Mouse (Mus musculus) hindbrain, postnatal 0 days (tissue): ENCODE measurements at regions not wholly inside any gene's neighbourhood (a gene's known extent, or its start where the extent isn't known, plus 50 kb on each side); places are given as distances from the start of the nearest gene placed in this dataset.

Source experiments
- ATAC-seq: fragments of 200-750 bp; cut with Nextera tagmentation; 2 replicates; pipeline ENCODE4 v1.8.0; 2017; ENCODE audit warnings: mild to moderate bottlenecking, moderate TSS enrichment, moderate library complexity
- DNase-seq: peaks from one replicate; pipeline ENCODE4 v3.0.0-alpha.2; 2015; ENCODE audit warnings: low spot score
- H3K27ac ChIP-seq: fragments of 300-500 bp; sonication (generic); 2 replicates; pipeline ENCODE4 v1.5.1; 2014; ENCODE audit warnings: mild to moderate bottlenecking
- H3K27me3 ChIP-seq: fragments of 300-500 bp; sonication (generic); 2 replicates; pipeline ENCODE4 v1.6.1; 2014; ENCODE audit warnings: low read length, mixed read lengths; ENCODE audit not compliant: insufficient read depth
- H3K36me3 ChIP-seq: fragments of 300-500 bp; sonication (generic); 2 replicates; pipeline ENCODE4 v1.6.1; 2014; ENCODE audit warnings: low read length, mixed read lengths; ENCODE audit not compliant: insufficient read depth
- H3K4me1 ChIP-seq: fragments of 300-500 bp; sonication (generic); 2 replicates; pipeline ENCODE4 v1.6.1; 2014; ENCODE audit warnings: antibody characterized with exemption, low read length, mixed read lengths; ENCODE audit not compliant: insufficient read depth
- H3K4me2 ChIP-seq: fragments of 300-500 bp; sonication (generic); 2 replicates; pipeline ENCODE4 v1.6.1; 2014; ENCODE audit warnings: low read depth, mild to moderate bottlenecking, low read length, moderate library complexity, mixed read lengths
- H3K4me3 ChIP-seq: fragments of 300-500 bp; sonication (generic); 2 replicates; pipeline ENCODE4 v1.5.1; 2014; ENCODE audit warnings: low read length
- H3K9ac ChIP-seq: fragments of 300-500 bp; sonication (generic); replicated peaks from 2 replicates; pipeline ENCODE4 v1.6.1; 2014; ENCODE audit warnings: mild to moderate bottlenecking, low read length, moderate library complexity, mixed read lengths
- H3K9me3 ChIP-seq: fragments of 300-500 bp; sonication (generic); 2 replicates; pipeline ENCODE4 v1.6.1; 2016; ENCODE audit warnings: low read length, mixed read lengths
- CTCF ChIP-seq: IDR thresholded peaks from 2 replicates; pipeline ENCODE4 v1.5.1; 2016; ENCODE audit warnings: antibody characterized with exemption, control low read depth, low read depth
- WGBS: fragments of 180-500 bp; shearing (Covaris S2); extraction: QIAGEN DNeasy Blood & Tissue Kit; methylation state at CpG from one replicate; pipeline ENCODE4 v1.1.7; 2014; 5-methylcytosine and 5-hydroxymethylcytosine counted together

GRCm38 (mm10) chr10:9400911-9401617, 273.9 kb downstream of the Samd5 start:
- Histone ChIP-seq H3K9ac (no peak overlapping the region), H3K4me2 (no peak overlapping the region), H3K36me3 (no peaks in the 10 kb centered on the region), H3K27ac (no peak overlapping the region), H3K9me3 (no peaks in the 10 kb centered on the region), H3K27me3 (no peaks in the 10 kb centered on the region), H3K4me3 (no peak overlapping the region), H3K4me1 (no peaks in the 10 kb centered on the region)
- 70% methylated on average over 15 of the region's 15 CpGs for WGBS
- ATAC-seq (no peak), DNase-seq (peak; percentile 16)
- no peak for TF ChIP-seq CTCF

GRCm38 (mm10) chr10:9377440-9378101, 297.4 kb downstream of the Samd5 start:
- TF ChIP-seq CTCF = no peak
- no peak for ATAC-seq
- Histone ChIP-seq H3K4me1 (peaks cover 4% of the 10 kb centered on the region; the same call in 1 of the 2 replicates), H3K4me2 (no peak overlapping the region), H3K27me3 (no peaks in the 10 kb centered on the region), H3K27ac (no peak overlapping the region), H3K36me3 (no peaks in the 10 kb centered on the region), H3K9ac (no peak overlapping the region), H3K9me3 (no peaks in the 10 kb centered on the region), H3K4me3 (no peak overlapping the region)
- WGBS = 71% methylated on average over 7 of the region's 7 CpGs
- no peak for DNase-seq

GRCm38 (mm10) chr10:9362306-9362865, 312.6 kb downstream of the Samd5 start:
- 75% methylated on average over 1 of the region's 1 CpGs for WGBS
- ATAC-seq (no peak), DNase-seq (no peak)
- Histone ChIP-seq H3K9ac (no peak overlapping the region), H3K36me3 (no peaks in the 10 kb centered on the region), H3K4me2 (no peak overlapping the region), H3K4me1 (no peaks in the 10 kb centered on the region), H3K4me3 (no peak overlapping the region), H3K27me3 (no peaks in the 10 kb centered on the region), H3K27ac (no peak overlapping the region), H3K9me3 (no peaks in the 10 kb centered on the region)
- no peak for TF ChIP-seq CTCF

- Histone ChIP-seq H3K4me3 (no peak overlapping the region), H3K9me3 (no peaks in the 10 kb centered on the region), H3K27ac (no peak overlapping the region), H3K27me3 (no peaks in the 10 kb centered on the region), H3K36me3 (no peaks in the 10 kb centered on the region), H3K9ac (no peak overlapping the region), H3K4me2 (no peak overlapping the region), H3K4me1 (no peaks in the 10 kb centered on the region)
- DNase-seq (no peak), ATAC-seq (no peak)
- WGBS = 37% methylated on average over 8 of the region's 8 CpGs
- no peak for TF ChIP-seq CTCF
Measured at GRCm38 (mm10) chr10:9338207-9338801, 336.7 kb downstream of the Samd5 start.

- peaks cover 5% of the 10 kb centered on the region; the same call in 1 of the 2 replicates for H3K4me1 ChIP-seq
- no peaks in the 10 kb centered on the region for H3K36me3 ChIP-seq
- no peak overlapping the region for H3K27ac ChIP-seq
- no peaks in the 10 kb centered on the region for H3K9me3 ChIP-seq
- ATAC-seq (peak; percentile 53; the same call in 1 of the 2 replicates), DNase-seq (peak; percentile 29)
- no peak overlapping the region for H3K4me3 ChIP-seq
- H3K4me2 ChIP-seq = 0 out of 2 replicates have a peak overlapping the region, but pooled peaks have one; percentile 0
- WGBS = 48% methylated on average over 10 of the region's 10 CpGs
- H3K9ac ChIP-seq = no peak overlapping the region
- no peaks in the 10 kb centered on the region for H3K27me3 ChIP-seq
- no peak for TF ChIP-seq CTCF
Measured at GRCm38 (mm10) chr10:9334245-9334845, 340.7 kb downstream of the Samd5 start.

GRCm38 (mm10) chr10:9331694-9332093, 343.3 kb downstream of the Samd5 start:
- no peak for TF ChIP-seq CTCF
- Histone ChIP-seq H3K9ac (no peak overlapping the region), H3K4me2 (no peak overlapping the region), H3K27ac (no peak overlapping the region), H3K9me3 (no peaks in the 10 kb centered on the region), H3K4me1 (peaks cover 5% of the 10 kb centered on the region; the same call in 1 of the 2 replicates), H3K27me3 (no peaks in the 10 kb centered on the region), H3K4me3 (no peak overlapping the region), H3K36me3 (no peaks in the 10 kb centered on the region)
- ATAC-seq = no peak
- WGBS = 22% methylated on average over 3 of the region's 3 CpGs
- no peak for DNase-seq
